Mouse (Mus musculus) testis, adult 2 months (tissue): ENCODE data around the gene Osbpl10. TPM values are rescaled to one million over a fixed set of nuclear protein-coding genes. Genes with fewer than 3 reads are reported as not detected.

Experiments
- H3K27ac ChIP-seq: fragments of 200-500 bp; 2 replicates; pipeline ENCODE4 v1.5.1; 2012; ENCODE audit warnings: low read depth, low read length; ENCODE audit not compliant: control insufficient read depth, insufficient read depth
- H3K27me3 ChIP-seq: fragments of 200-500 bp; 2 replicates; pipeline ENCODE4 v1.6.1; 2012; ENCODE audit warnings: mild to moderate bottlenecking, low read length, moderate library complexity; ENCODE audit not compliant: control insufficient read depth, insufficient read depth
- H3K36me3 ChIP-seq: fragments of 200-500 bp; 2 replicates; pipeline ENCODE4 v1.6.1; 2012; ENCODE audit warnings: mild to moderate bottlenecking, low read length; ENCODE audit not compliant: control insufficient read depth, insufficient read depth
- H3K4me1 ChIP-seq: fragments of 200-500 bp; 2 replicates; pipeline ENCODE4 v1.6.1; 2012; ENCODE audit warnings: low read length; ENCODE audit not compliant: control insufficient read depth, insufficient read depth
- H3K4me3 ChIP-seq: fragments of 200-500 bp; 2 replicates; pipeline ENCODE4 v1.5.1; 2012; ENCODE audit warnings: low read depth, mild to moderate bottlenecking, low read length, moderate library complexity, mixed read lengths; ENCODE audit not compliant: control insufficient read depth
- CTCF ChIP-seq: fragments of 200-500 bp; IDR thresholded peaks from 2 replicates; pipeline ENCODE4 v1.5.1; 2012; ENCODE audit warnings: low read depth, mild to moderate bottlenecking, inconsistent platforms, low read length, moderate library complexity; ENCODE audit not compliant: control insufficient read depth, insufficient read depth, insufficient replicate concordance
- POLR2A ChIP-seq: fragments of 200-500 bp; IDR thresholded peaks from 2 replicates; pipeline ENCODE4 v1.6.1; 2012; ENCODE audit warnings: low read depth, mild to moderate bottlenecking, inconsistent platforms, low read length, moderate library complexity; ENCODE audit not compliant: control insufficient read depth
- polyA plus RNA-seq: library from polyadenylated mRNA; depleted of rRNA; stranded (reverse); fragments of >200 nt; gene quantifications from 2 replicates; pipeline ENCODE4 v1.2.3, GENCODE M21; 2012

Gene Osbpl10
- polyA plus RNA-seq, 1 experiment = 136 TPM

- H3K4me1 ChIP-seq = no peaks in the 10 kb centered on the region
- H3K4me3 ChIP-seq = no peak overlapping the region
- no peak for TF ChIP-seq CTCF
- no peak for TF ChIP-seq POLR2A
- H3K36me3 ChIP-seq = no peaks in the 10 kb centered on the region
- no peaks in the 10 kb centered on the region for H3K27me3 ChIP-seq
- no peak overlapping the region for H3K27ac ChIP-seq
These were observed 149.0 kb downstream of the Osbpl10 start for GRCm38 (mm10) chr9:115127342-115127741.

- H3K4me1 ChIP-seq = no peaks in the 10 kb centered on the region
- H3K36me3 ChIP-seq = no peaks in the 10 kb centered on the region
- no peak for TF ChIP-seq POLR2A
- TF ChIP-seq CTCF = no peak
- no peak overlapping the region for H3K4me3 ChIP-seq
- H3K27ac ChIP-seq = no peak overlapping the region
- H3K27me3 ChIP-seq = no peaks in the 10 kb centered on the region
These were observed 155.6 kb downstream of the Osbpl10 start for GRCm38 (mm10) chr9:115133926-115134325.

GRCm38 (mm10) chr9:115134736-115135135, 156.4 kb downstream of the Osbpl10 start:
- no peak for TF ChIP-seq CTCF
- TF ChIP-seq POLR2A = no peak
- Histone ChIP-seq H3K36me3 (no peaks in the 10 kb centered on the region), H3K27me3 (no peaks in the 10 kb centered on the region), H3K4me1 (no peaks in the 10 kb centered on the region), H3K27ac (no peak overlapping the region), H3K4me3 (no peak overlapping the region)

DNA sequence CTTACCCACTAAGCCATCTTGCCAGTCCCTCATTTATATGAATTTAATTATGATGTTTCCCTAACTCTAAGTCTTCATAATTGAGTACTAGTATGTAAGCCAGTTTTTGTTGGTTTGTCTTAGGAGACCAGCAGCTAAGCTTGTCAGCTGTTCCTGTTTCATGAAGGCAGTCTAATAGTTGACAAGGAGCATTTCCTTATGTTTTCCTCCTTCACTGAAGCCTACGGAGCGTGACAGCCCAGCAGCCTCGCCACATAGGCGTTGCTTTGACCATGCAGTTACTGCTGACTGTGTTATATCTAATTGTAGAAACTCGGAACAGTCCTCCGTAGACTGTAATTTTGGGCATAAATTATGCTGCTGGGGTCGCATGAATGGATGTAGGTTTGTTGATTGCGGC, 157.0 kb downstream of the Osbpl10 start:
- Histone ChIP-seq H3K27me3 (no peaks in the 10 kb centered on the region), H3K27ac (no peak overlapping the region), H3K4me3 (no peak overlapping the region), H3K4me1 (no peaks in the 10 kb centered on the region), H3K36me3 (no peaks in the 10 kb centered on the region)
- TF ChIP-seq POLR2A (no peak), CTCF (no peak)

GRCm38 (mm10) chr9:115137858-115138257, 159.5 kb downstream of the Osbpl10 start:
- TF ChIP-seq CTCF (no peak), POLR2A (no peak)
- no peaks in the 10 kb centered on the region for H3K27me3 ChIP-seq
- H3K27ac ChIP-seq = no peak overlapping the region
- no peaks in the 10 kb centered on the region for H3K4me1 ChIP-seq
- H3K4me3 ChIP-seq = no peak overlapping the region
- no peaks in the 10 kb centered on the region for H3K36me3 ChIP-seq

- no peak for TF ChIP-seq POLR2A
- no peak for TF ChIP-seq CTCF
- Histone ChIP-seq H3K27ac (no peak overlapping the region), H3K4me1 (no peaks in the 10 kb centered on the region), H3K27me3 (no peaks in the 10 kb centered on the region), H3K36me3 (no peaks in the 10 kb centered on the region), H3K4me3 (no peak overlapping the region)
These were observed 161.4 kb downstream of the Osbpl10 start for GRCm38 (mm10) chr9:115139597-115140332.

GRCm38 (mm10) chr9:115147141-115147540, 168.8 kb downstream of the Osbpl10 start:
- no peak for TF ChIP-seq CTCF
- no peak for TF ChIP-seq POLR2A
- H3K27ac ChIP-seq = no peak overlapping the region
- H3K4me3 ChIP-seq = no peak overlapping the region
- no peaks in the 10 kb centered on the region for H3K27me3 ChIP-seq
- H3K4me1 ChIP-seq = no peaks in the 10 kb centered on the region
- no peaks in the 10 kb centered on the region for H3K36me3 ChIP-seq

DNA sequence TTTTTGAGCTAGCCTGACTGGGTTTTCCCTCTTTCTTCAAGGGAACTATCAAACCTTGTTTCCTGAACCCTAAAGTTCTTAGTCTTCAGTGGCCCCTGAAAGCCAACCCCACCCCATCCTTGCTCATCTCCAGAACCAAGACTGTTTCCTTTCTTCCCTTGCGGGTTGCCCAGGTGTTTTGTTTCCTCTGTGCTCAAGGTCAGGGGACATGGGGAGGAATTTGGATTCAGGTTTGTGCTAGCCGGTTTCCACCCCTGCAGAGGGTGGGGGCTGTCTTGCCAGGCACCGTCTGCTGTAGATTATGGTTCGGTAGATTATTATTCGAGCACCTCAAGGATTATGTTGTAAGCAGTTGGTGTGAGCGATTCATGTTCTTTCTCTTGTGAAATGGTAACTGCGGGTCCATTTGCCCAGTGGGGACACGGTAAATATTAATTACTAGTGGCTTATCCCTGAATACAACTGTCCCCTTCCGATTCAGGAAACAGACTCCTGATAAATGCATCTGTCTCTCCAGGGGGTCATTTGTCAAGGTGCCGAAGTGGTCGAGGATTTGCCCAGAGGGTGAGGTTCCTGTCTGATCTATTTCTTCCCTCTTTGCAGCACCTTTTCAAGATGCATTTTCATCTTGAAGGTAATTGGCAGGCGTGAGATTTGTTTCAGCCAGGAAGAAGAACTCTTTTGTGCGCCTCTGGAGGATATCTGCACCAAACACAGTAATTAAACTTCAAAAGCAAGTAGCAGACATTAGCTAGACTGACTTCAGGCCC, 169.4 kb downstream of the Osbpl10 start:
- Histone ChIP-seq H3K27me3 (no peaks in the 10 kb centered on the region), H3K36me3 (no peaks in the 10 kb centered on the region), H3K4me3 (no peak overlapping the region), H3K27ac (no peak overlapping the region), H3K4me1 (no peaks in the 10 kb centered on the region)
- no peak for TF ChIP-seq POLR2A
- no peak for TF ChIP-seq CTCF
